Mouse (Mus musculus) ovary, adult 18-20 months (tissue): ENCODE results near the gene Ncor2.
A peak's percentile ranks its signal among the peaks of the same experiment; 100 is the strongest.

ENCODE experiments used
- DNase-seq: peaks from one replicate; pipeline ENCODE4 v3.0.0; 2022; ENCODE audit warnings: low spot score, mixed read lengths

The Ncor2 gene

DNA sequence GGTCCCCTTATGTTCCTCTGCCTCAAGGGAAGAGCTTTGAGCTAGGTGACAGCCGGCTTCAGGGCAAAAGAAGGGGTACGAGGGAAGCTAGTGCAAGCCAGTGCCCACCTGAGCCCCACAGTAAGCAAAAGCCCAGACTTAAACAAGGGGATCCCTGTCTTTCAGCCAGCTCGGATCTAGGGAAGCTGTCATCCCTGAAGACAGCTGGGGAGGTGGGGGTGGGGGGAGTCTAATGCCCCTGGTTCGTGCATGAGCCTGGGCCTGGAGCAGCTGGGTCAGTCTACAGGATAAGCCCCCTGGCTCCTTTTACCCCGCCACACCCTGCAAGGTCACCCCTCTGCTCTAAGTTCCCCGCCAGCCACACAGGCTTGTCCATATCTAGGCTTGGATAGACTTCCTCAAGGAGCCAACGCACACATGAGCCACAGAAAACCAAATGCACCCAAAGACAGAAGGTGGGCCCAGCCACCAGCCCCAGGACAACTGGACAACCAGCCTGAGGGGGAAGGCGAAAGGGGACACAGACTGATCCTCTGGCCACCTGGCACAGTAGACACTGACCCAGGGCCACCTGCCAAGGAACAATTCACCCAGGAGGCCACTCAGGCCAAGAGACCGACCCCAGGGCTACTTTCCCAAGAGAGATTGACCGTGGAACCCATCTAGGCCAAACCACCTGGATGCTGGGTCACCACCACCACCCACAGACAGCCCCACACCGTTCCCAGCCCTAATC lies 8.7 kb downstream of the Ncor2 start:
- DNase-seq = no peak

GRCm38 (mm10) chr5:125168101-125168500 lies 10.9 kb downstream of the Ncor2 start:
- no peak for DNase-seq

- no peak for DNase-seq
These were observed 11.5 kb downstream of the Ncor2 start for GRCm38 (mm10) chr5:125167524-125167923.

DNA sequence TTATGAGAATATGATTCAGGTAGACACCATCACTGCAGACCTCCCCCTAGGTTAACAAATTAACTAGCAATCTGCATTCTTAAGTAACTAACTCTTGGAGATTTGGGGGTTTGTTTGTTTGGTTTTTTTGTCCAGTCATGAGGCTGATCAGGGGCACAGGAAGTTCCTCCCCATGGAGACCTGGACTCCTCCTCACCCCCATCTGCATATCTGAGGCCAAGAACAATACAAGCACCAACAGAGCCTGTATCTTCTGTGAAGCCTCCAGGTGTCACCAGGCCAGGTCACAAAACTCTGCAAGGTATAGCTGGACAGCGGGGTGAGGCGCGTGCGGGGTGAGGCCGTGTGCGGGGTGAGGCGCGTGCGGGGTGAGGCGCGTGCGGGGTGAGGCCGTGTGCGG lies 13.0 kb downstream of the Ncor2 start:
- no peak for DNase-seq

DNA sequence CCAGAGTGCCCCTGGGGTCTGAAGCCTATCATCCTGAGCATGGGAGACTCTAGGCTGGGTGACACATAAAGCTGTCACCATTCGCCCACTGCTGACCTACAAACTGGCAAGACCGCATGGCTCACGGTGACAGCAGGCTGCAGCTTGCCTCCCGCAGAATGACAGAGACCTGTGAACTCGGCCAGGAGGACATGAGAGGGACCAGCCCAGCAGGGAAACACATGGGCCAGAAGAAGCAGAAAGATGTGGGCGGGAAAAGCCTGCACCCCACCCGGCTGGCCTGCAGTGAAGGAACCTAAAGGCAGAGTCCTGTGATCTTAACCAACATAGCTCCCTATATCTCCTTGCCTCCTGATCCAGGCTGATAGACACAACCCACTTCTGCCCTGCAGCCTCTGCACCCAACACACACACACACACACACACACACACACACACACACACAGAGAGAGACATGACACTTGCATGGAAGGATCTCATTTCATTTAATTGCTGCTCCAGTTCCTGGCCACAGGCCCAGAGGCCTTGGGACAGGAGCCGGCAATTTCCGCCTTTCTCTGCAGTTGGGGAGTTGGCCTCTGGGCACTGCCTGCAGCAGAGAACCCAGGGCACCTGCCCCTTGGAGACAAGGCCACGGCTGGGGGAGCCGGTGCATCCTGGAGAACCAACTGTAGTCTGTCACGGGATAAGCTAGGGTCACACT lies 14.4 kb downstream of the Ncor2 start:
- peak; percentile 80 for DNase-seq

- DNase-seq = no peak
These were observed 15.5 kb downstream of the Ncor2 start for GRCm38 (mm10) chr5:125163441-125164050.

GRCm38 (mm10) chr5:125162461-125162860 lies 16.6 kb downstream of the Ncor2 start:
- no peak for DNase-seq

GRCm38 (mm10) chr5:125159804-125160405 lies 19.1 kb downstream of the Ncor2 start:
- no peak for DNase-seq

DNA sequence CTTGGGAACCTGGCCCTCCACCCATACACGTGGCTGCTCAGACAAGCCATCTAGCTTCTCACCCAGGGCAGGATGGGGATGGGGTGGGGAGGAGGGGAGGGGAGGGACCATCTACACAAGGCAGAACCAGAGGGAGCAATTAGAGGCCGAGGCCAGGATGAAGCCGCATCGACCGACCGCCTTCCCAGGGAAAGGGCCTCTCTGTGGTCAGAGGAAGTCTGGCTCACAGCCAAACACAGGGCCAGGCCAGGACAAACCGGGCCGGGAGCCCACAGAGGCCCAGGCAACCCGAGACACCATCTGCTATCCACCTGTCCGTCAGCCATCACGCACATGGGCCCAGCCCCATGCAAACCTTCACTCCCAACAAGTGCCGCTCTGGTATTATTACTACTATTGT lies 19.7 kb downstream of the Ncor2 start:
- DNase-seq = peak; percentile 70

- peak; percentile 76 for DNase-seq
These were observed 20.6 kb downstream of the Ncor2 start for GRCm38 (mm10) chr5:125158232-125158961.

- no peak for DNase-seq
These were observed 21.5 kb downstream of the Ncor2 start for GRCm38 (mm10) chr5:125157375-125158033.

GRCm38 (mm10) chr5:125156418-125157205 lies 22.4 kb downstream of the Ncor2 start:
- no peak for DNase-seq

DNA sequence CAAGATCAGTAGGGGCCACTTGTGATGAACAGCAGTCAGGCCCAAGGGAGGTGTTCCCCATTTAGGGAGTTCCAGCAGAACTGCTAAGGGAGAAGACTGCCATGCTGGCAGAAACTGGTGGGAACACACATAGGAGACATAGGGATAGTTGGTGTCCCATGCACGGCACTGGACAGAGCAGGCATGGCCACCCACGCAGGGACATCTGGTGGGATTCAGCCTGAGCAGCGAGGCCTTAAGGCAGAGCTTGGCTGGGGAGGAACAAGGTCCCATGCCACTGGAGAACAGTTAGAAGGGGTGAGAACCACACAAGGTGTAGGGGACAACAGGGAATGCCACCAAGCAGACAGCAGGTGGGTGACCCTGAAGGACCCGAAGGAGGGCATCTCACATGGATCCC lies 23.6 kb downstream of the Ncor2 start:
- no peak for DNase-seq

- DNase-seq = no peak
These were observed 24.0 kb downstream of the Ncor2 start for GRCm38 (mm10) chr5:125154989-125155388.

- DNase-seq = no peak
These were observed 24.8 kb downstream of the Ncor2 start for GRCm38 (mm10) chr5:125154178-125154577.

- DNase-seq = no peak
These were observed 25.7 kb downstream of the Ncor2 start for GRCm38 (mm10) chr5:125153201-125153816.

DNA sequence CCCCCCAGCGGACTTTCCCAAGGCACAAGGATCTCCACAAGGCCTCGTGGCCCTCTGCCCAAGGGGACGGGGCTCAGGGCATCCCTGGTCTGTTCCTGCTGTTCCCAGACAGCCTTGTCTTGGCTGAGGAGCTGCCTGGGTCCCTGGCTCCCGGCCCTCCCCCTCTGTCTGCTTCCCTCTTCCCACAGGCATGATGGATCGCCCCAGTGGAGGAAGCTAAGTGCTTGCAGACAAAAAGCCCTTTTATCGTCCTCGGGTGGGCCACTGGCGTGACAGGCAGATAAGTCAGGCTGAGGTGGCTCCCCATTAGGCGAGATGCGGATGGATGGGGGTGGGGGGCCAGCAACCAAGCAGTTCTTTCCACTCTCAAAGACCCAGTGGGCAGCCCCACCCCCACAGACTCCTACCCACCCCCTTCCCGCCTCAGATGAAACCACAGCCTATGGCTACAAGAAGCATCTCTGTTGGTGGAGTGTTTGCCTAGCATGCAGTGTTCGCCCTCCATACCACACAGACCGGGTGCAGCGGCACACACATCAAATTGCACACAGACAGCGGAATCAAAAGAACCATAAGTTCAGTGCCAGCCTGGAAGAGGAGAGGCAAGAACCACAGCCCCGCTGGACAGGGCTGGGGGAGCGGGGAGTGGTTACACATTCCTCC lies 27.0 kb downstream of the Ncor2 start:
- DNase-seq = peak; percentile 47

DNA sequence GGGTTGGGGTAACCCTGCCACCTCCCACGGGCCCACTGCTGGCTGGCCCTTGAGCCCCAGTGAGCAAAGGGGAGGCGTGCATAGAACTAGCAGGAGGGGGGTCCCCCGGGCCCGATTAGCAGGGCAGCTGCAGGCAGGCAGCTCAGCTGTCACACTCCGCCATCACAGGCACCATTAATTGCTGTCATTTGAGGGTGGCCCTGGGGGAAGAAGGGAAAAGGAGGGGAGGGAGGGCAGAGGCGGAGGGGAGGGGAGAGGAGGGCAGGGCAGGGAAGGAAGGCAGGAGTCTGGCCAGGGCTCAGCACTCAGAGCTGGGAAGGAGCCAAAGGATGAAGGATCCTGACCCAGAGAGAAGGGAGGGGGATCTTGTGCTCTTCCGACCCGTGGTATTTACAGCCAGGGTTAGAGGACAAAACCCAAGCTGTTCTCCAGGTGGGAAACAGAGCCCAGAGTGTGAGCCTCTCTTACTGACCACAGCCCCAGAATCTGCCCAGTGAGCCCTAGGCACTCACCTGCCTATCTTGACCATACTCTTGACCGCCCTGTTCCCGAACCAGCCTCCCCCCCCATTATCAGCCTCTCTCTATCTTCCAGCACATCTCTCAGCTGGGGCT lies 28.0 kb downstream of the Ncor2 start:
- DNase-seq = no peak

GRCm38 (mm10) chr5:125149142-125149541 lies 29.9 kb downstream of the Ncor2 start:
- DNase-seq = no peak
